Mouse (Mus musculus): ENCODE measurements around the gene Eci1.
A peak's percentile ranks its signal among the peaks of the same experiment; 100 is the strongest.

DNA sequence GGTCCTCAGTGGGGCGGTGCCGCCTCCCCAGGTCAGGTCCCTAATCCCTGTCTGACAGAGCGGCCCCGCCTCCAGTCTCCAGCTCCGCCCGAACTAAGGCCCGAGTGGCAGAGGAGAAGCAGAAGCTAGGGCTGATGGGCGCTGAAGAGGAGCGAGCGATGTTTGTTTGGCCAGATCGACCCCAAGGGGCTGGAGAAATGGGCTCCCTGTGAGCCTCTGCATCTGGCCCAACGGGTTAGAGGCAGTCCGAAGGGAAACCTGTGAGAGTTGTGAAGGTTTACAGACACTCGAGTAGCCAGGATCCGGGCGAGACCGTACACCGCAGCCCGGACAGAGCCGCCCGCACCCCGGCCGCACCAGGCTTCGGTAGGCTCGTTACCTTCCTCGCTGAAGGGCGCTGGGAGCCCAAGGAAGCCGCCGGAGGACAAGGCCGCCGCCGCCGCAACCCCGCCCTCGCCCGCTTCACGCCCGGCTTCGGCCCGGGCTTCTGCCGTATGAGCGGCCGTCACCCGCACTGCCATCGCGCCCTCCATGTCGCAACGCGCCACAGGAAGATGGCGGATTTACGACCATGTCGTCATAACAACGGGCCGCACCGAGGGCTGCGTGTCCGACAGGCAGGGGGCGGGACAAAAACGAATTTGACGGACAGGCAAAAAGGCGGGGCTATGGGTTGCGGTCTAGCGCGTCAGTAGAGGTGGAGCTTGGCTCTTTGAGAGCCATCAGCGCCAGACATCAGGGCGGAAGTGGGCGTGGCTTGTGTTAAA is 28.5 kb downstream of the Eci1 start:
- peak; percentile 95 for TF ChIP-seq POLR2A (IDR thresholded peaks at IDR 0.05; ENCODE audit: low read depth, low read length)
- no peak for TF ChIP-seq CTCF (IDR thresholded peaks at IDR 0.05; ENCODE audit: borderline replicate concordance, insufficient read depth, low read length)

Measured in embryonic fibroblast, embryonic 13.5 days (primary cell).